Mouse (Mus musculus): Measurements from ENCODE around the gene Mcl1. TPM values are rescaled to one million over a fixed set of nuclear protein-coding genes. Genes with fewer than 3 reads are reported as not detected.
"Not testable (repeated sequence)": the region's sequence is repeated elsewhere in the genome, so short reads cannot be mapped to it uniquely, and the experiment has no call there.

The Mcl1 gene
- polyA plus RNA-seq, 1 experiment from 2014 or later: 52.2 TPM

DNA sequence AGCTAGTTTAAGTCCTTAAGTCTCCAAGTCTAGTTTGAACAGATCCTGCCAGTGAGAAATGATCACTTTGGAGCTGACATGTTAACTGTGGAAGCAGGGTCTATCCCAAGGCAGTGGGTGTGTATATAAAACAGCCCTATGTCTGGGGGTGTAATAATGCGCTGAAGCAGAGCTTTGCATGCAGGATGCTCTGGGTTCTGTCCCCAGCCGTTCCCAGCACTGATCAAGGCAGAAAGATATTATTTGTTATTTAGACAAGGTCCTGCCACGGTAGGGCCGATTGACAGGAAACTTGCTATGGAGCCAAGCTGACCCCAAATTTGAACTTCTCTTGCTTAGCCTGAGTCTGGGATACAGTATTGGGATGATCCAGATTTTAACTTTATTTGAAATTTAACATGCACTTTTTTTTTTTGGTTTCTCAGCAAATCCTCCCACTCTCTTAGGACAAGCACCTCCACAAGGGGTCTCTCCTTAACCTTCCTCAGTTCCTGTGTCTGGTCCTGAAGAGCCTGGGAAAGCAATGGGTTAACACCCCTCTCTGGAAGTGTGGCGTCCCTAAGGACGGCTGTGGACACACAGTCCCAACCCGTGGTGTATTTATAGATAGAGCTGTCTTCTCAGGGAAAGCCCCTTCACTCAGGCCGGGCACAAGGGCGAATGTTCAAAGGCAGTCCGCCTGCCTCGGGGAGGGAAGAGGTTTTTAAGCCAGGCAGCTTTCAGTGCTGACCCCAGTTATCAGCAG lies 30.8 kb downstream of the Mcl1 start:
- no peak overlapping the region for H3K4me3 ChIP-seq (ENCODE audit: low read depth, low read length)
- no peak overlapping the region for H3K9ac ChIP-seq (ENCODE audit: low read depth, low read length)
- 33% methylated on average over 11 of the region's 11 CpGs for WGBS
- peaks cover 25% of the 10 kb centered on the region for H3K4me1 ChIP-seq (replicated peaks; ENCODE audit: control insufficient read depth, insufficient read depth, low read length)
- H3K27me3 ChIP-seq (replicated peaks; ENCODE audit: control insufficient read depth, insufficient read depth, low read length): peaks cover 14% of the 10 kb centered on the region
- no peak overlapping the region for H3K27ac ChIP-seq (ENCODE audit: low read depth, low read length)
- no peak for DNase-seq (ENCODE audit: low spot score)
- no peak for ATAC-seq (replicated peaks; ENCODE audit: low FRiP score)
- no peak overlapping the region for H3K4me2 ChIP-seq
- no peaks in the 10 kb centered on the region for H3K36me3 ChIP-seq (ENCODE audit: control insufficient read depth, insufficient read depth, low read length)
- H3K9me3 ChIP-seq (ENCODE audit: control insufficient read depth, low read length): no peaks in the 10 kb centered on the region

DNA sequence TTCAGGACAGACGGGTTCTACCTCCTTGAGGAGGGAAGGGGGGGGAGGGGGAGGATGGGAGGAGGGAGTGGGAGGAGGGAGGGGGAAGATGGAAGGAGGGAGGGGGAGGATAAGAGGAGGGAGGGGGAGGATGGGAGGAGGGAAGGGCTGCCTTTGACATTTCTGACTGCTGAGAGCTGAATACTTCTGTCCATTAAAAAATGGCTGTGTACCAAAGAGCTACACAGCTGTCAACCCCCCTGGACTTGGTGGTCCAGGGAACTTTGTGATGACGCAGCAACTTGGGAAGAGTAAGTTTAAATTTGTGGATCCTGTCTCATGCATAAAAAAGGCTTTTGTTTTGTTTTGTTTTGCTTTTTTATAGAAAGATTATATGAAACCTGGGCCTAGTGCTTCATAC lies 31.4 kb downstream of the Mcl1 start:
- 41% methylated on average over 2 of the region's 2 CpGs for WGBS
- Histone ChIP-seq H3K27me3 (replicated peaks; ENCODE audit: control insufficient read depth, insufficient read depth, low read length) (peaks cover 14% of the 10 kb centered on the region), H3K36me3 (ENCODE audit: control insufficient read depth, insufficient read depth, low read length) (no peaks in the 10 kb centered on the region), H3K9ac (ENCODE audit: low read depth, low read length) (no peak overlapping the region), H3K4me3 (ENCODE audit: low read depth, low read length) (no peak overlapping the region), H3K27ac (ENCODE audit: low read depth, low read length) (no peak overlapping the region), H3K4me2 (no peak overlapping the region), H3K4me1 (replicated peaks; ENCODE audit: control insufficient read depth, insufficient read depth, low read length) (peaks cover 25% of the 10 kb centered on the region), H3K9me3 (ENCODE audit: control insufficient read depth, low read length) (no peaks in the 10 kb centered on the region)
- ATAC-seq (replicated peaks; ENCODE audit: low FRiP score) (no peak), DNase-seq (ENCODE audit: low spot score) (no peak)

DNA sequence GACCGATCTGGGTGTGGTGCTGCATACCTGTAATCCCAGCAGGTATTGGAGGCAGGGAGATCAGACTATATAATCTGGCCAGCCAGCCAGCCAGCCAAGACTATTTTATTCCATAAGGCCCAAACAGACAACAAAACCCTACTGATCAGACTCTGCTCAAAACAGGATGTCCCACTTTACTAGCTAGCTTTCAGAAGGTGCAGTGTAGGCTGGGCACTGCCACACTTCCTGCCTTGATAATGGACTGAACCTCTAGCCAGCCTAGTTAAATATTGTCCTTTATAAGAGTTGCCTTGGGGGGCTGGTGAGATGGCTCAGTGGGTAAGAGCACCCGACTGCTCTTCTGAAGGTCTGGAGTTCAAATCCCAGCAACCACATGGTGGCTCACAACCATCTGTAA lies 32.0 kb downstream of the Mcl1 start:
- H3K9ac ChIP-seq (ENCODE audit: low read depth, low read length); H3K27ac ChIP-seq (ENCODE audit: low read depth, low read length); H3K4me3 ChIP-seq (ENCODE audit: low read depth, low read length); H3K4me2 ChIP-seq; H3K9me3 ChIP-seq (ENCODE audit: control insufficient read depth, low read length); H3K36me3 ChIP-seq (ENCODE audit: control insufficient read depth, insufficient read depth, low read length); DNase-seq (ENCODE audit: low spot score); ATAC-seq (replicated peaks; ENCODE audit: low FRiP score): not testable (repeated sequence)
- WGBS: 83% methylated on average over 2 of the region's 2 CpGs
- Histone ChIP-seq H3K4me1 (replicated peaks; ENCODE audit: control insufficient read depth, insufficient read depth, low read length) (peaks cover 25% of the 10 kb centered on the region), H3K27me3 (replicated peaks; ENCODE audit: control insufficient read depth, insufficient read depth, low read length) (peaks cover 14% of the 10 kb centered on the region)

- DNase-seq (ENCODE audit: low spot score): no peak
- WGBS: 62% methylated on average over 6 of the region's 6 CpGs
- peaks cover 24% of the 10 kb centered on the region for H3K4me1 ChIP-seq (replicated peaks; ENCODE audit: control insufficient read depth, insufficient read depth, low read length)
Measured at GRCm38 (mm10) chr3:95692677-95693076, 34.1 kb downstream of the Mcl1 start.

GRCm38 (mm10) chr3:95693821-95694807 lies 35.5 kb downstream of the Mcl1 start:
- ATAC-seq (replicated peaks; ENCODE audit: low FRiP score): no peak
- Histone ChIP-seq H3K9ac (ENCODE audit: low read depth, low read length) (no peak overlapping the region), H3K27me3 (replicated peaks; ENCODE audit: control insufficient read depth, insufficient read depth, low read length) (no peaks in the 10 kb centered on the region), H3K27ac (ENCODE audit: low read depth, low read length) (peak overlapping the region; percentile 49; the same call in 1 of the 2 replicates), H3K4me2 (no peak overlapping the region), H3K4me1 (replicated peaks; ENCODE audit: control insufficient read depth, insufficient read depth, low read length) (peaks cover 21% of the 10 kb centered on the region), H3K9me3 (ENCODE audit: control insufficient read depth, low read length) (no peaks in the 10 kb centered on the region), H3K4me3 (ENCODE audit: low read depth, low read length) (no peak overlapping the region), H3K36me3 (ENCODE audit: control insufficient read depth, insufficient read depth, low read length) (no peaks in the 10 kb centered on the region)
- DNase-seq (ENCODE audit: low spot score): no peak
- WGBS: 47% methylated on average over 11 of the region's 11 CpGs

More at GRCm38 (mm10) chr3:95692677-95693076, 34.1 kb downstream of the Mcl1 start:
- Histone ChIP-seq H3K9ac (ENCODE audit: low read depth, low read length) (no peak overlapping the region), H3K27ac (ENCODE audit: low read depth, low read length) (no peak overlapping the region), H3K27me3 (replicated peaks; ENCODE audit: control insufficient read depth, insufficient read depth, low read length) (no peaks in the 10 kb centered on the region), H3K36me3 (ENCODE audit: control insufficient read depth, insufficient read depth, low read length) (no peaks in the 10 kb centered on the region), H3K9me3 (ENCODE audit: control insufficient read depth, low read length) (no peaks in the 10 kb centered on the region), H3K4me3 (ENCODE audit: low read depth, low read length) (no peak overlapping the region), H3K4me2 (no peak overlapping the region)
- ATAC-seq (replicated peaks; ENCODE audit: low FRiP score): no peak

GRCm38 (mm10) chr3:95694808-95695703 lies 36.5 kb downstream of the Mcl1 start:
- Histone ChIP-seq H3K4me2 (no peak overlapping the region), H3K27ac (ENCODE audit: low read depth, low read length) (no peak overlapping the region), H3K4me1 (replicated peaks; ENCODE audit: control insufficient read depth, insufficient read depth, low read length) (peaks cover 17% of the 10 kb centered on the region), H3K9ac (ENCODE audit: low read depth, low read length) (no peak overlapping the region), H3K4me3 (ENCODE audit: low read depth, low read length) (no peak overlapping the region), H3K27me3 (replicated peaks; ENCODE audit: control insufficient read depth, insufficient read depth, low read length) (no peaks in the 10 kb centered on the region), H3K9me3 (ENCODE audit: control insufficient read depth, low read length) (no peaks in the 10 kb centered on the region), H3K36me3 (ENCODE audit: control insufficient read depth, insufficient read depth, low read length) (no peaks in the 10 kb centered on the region)
- ATAC-seq (replicated peaks; ENCODE audit: low FRiP score) (no peak), DNase-seq (ENCODE audit: low spot score) (no peak)
- WGBS: 86% methylated on average over 11 of the region's 11 CpGs

GRCm38 (mm10) chr3:95695796-95696195 lies 37.2 kb downstream of the Mcl1 start:
- Histone ChIP-seq H3K4me1 (replicated peaks; ENCODE audit: control insufficient read depth, insufficient read depth, low read length) (peaks cover 18% of the 10 kb centered on the region), H3K27ac (ENCODE audit: low read depth, low read length) (no peak overlapping the region), H3K9me3 (ENCODE audit: control insufficient read depth, low read length) (no peaks in the 10 kb centered on the region), H3K9ac (ENCODE audit: low read depth, low read length) (no peak overlapping the region), H3K4me3 (ENCODE audit: low read depth, low read length) (no peak overlapping the region), H3K4me2 (no peak overlapping the region), H3K36me3 (ENCODE audit: control insufficient read depth, insufficient read depth, low read length) (no peaks in the 10 kb centered on the region), H3K27me3 (replicated peaks; ENCODE audit: control insufficient read depth, insufficient read depth, low read length) (no peaks in the 10 kb centered on the region)
- ATAC-seq (replicated peaks; ENCODE audit: low FRiP score): no peak
- 58% methylated on average over 3 of the region's 3 CpGs for WGBS
- DNase-seq (ENCODE audit: low spot score): no peak

DNA sequence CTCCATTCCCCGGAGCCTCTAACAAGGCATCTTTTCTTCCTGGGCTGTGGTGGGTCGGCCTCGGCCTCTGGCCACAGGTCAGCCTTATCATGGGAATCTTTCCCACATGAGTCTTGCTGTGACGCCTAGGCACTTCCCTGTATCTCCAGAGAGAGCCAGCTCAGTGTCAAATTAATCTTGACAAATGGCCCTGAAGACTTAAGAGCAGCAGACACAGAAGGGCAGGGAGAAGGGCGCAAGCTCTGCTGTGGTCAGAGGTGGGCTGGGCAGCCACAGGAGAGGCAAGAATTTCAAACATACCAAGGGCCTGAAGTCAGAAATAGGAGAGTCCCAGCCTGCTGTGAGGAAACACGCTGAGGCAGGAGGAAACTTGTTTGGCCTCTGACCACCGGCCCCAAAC lies 37.8 kb downstream of the Mcl1 start:
- H3K36me3 ChIP-seq (ENCODE audit: control insufficient read depth, insufficient read depth, low read length): no peaks in the 10 kb centered on the region
- no peaks in the 10 kb centered on the region for H3K9me3 ChIP-seq (ENCODE audit: control insufficient read depth, low read length)
- no peaks in the 10 kb centered on the region for H3K27me3 ChIP-seq (replicated peaks; ENCODE audit: control insufficient read depth, insufficient read depth, low read length)
- DNase-seq (ENCODE audit: low spot score) (no peak), ATAC-seq (replicated peaks; ENCODE audit: low FRiP score) (no peak)
- no peak overlapping the region for H3K4me2 ChIP-seq
- H3K4me3 ChIP-seq (ENCODE audit: low read depth, low read length): no peak overlapping the region
- H3K4me1 ChIP-seq (replicated peaks; ENCODE audit: control insufficient read depth, insufficient read depth, low read length): peaks cover 19% of the 10 kb centered on the region
- no peak overlapping the region for H3K27ac ChIP-seq (ENCODE audit: low read depth, low read length)
- 11% methylated on average over 7 of the region's 7 CpGs for WGBS
- H3K9ac ChIP-seq (ENCODE audit: low read depth, low read length): no peak overlapping the region

All from liver, embryonic 11.5 days (tissue).